Mouse (Mus musculus) kidney, embryonic 16.5 days (tissue): ENCODE measurements at regions not wholly inside any gene's neighbourhood (a gene's known extent, or its start where the extent isn't known, plus 50 kb on each side); places are given as distances from the start of the nearest gene placed in this dataset.
"Not testable (repeated sequence)": the region's sequence is repeated elsewhere in the genome, so short reads cannot be mapped to it uniquely, and the experiment has no call there.

Experiments
- ATAC-seq: fragments of 200-750 bp; cut with Nextera tagmentation; 2 replicates; pipeline ENCODE4 v1.8.0; 2017; ENCODE audit warnings: moderate TSS enrichment; ENCODE audit not compliant: low FRiP score, low TSS enrichment
- H3K27ac ChIP-seq: fragments of 300-500 bp; sonication (generic); 2 replicates; pipeline ENCODE4 v1.5.1; 2014; ENCODE audit warnings: low read length
- H3K27me3 ChIP-seq: fragments of 300-500 bp; sonication (generic); 2 replicates; pipeline ENCODE4 v1.6.1; 2014; ENCODE audit warnings: low read length, control low read depth, mixed read lengths; ENCODE audit not compliant: insufficient read depth
- H3K36me3 ChIP-seq: fragments of 300-500 bp; sonication (generic); 2 replicates; pipeline ENCODE4 v1.6.1; 2014; ENCODE audit warnings: low read length, control low read depth, mixed read lengths; ENCODE audit not compliant: insufficient read depth
- H3K4me1 ChIP-seq: fragments of 300-500 bp; sonication (generic); 2 replicates; pipeline ENCODE4 v1.6.1; 2014; ENCODE audit warnings: low read length, control low read depth, mixed read lengths; ENCODE audit not compliant: insufficient read depth
- H3K4me2 ChIP-seq: fragments of 300-500 bp; sonication (generic); replicated peaks from 2 replicates; pipeline ENCODE4 v1.6.1; 2014; ENCODE audit warnings: low read depth, low read length
- H3K4me3 ChIP-seq: fragments of 300-500 bp; sonication (generic); 2 replicates; pipeline ENCODE4 v1.5.1; 2014; ENCODE audit warnings: mild to moderate bottlenecking, low read length
- H3K9ac ChIP-seq: fragments of 300-500 bp; sonication (generic); replicated peaks from 2 replicates; pipeline ENCODE4 v1.6.1; 2014; ENCODE audit warnings: low read length
- H3K9me3 ChIP-seq: fragments of 300-500 bp; sonication (generic); 2 replicates; pipeline ENCODE4 v1.6.1; 2016; ENCODE audit warnings: low read length, control low read depth
- WGBS: fragments of 180-500 bp; shearing (Covaris S2); extraction: QIAGEN DNeasy Blood & Tissue Kit; methylation state at CpG from one replicate; pipeline ENCODE4 v1.1.7; 2014; 5-methylcytosine and 5-hydroxymethylcytosine counted together

DNA sequence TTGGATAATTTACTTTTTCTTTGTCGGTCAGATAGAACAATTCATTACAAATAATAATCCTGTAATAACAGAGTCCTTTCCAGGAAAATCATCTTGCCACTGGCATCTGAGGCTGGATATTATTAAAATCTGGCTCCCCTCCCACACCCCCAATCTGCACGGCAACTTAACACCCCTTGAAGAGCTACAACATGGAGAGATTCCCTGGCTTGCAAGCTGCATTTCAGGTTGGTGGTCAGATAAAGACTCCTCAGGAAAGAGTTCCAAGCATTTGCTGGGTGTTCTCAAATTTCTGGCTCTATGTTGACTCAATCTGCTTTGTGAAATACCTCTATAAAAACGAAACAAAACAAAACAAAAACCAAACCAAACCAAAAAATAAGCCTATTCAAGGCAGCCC lies 93.8 kb upstream of the Cnksr3 start:
- H3K36me3 ChIP-seq, H3K27ac ChIP-seq, H3K27me3 ChIP-seq, H3K4me1 ChIP-seq, H3K9me3 ChIP-seq, H3K9ac ChIP-seq, ATAC-seq, H3K4me3 ChIP-seq, H3K4me2 ChIP-seq: not testable (repeated sequence)
- WGBS, result 45% methylated on average over 3 of the region's 3 CpGs

DNA sequence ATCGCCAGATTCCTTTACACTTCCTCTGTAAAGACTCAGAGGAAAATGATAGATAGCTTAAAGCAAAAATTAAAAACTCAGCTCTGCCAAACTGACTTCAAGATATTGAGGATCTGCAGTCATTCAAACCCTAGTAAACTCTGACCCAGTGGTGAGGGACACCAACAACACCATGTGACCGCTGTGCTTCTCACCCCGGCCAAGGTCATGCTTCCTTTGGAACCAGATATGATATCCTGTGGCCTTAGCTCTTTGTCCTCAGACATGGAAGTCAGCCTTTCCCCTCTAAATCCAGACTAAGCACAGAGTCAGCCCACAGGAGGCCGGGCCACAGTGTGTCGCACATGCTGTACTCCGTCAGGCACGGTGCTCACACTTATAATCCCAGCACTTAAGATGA lies 86.3 kb upstream of the Cnksr3 start:
- no peaks in the 10 kb centered on the region for H3K9me3 ChIP-seq
- H3K4me1 ChIP-seq, result no peaks in the 10 kb centered on the region; the same call in 1 of the 2 replicates
- H3K4me3 ChIP-seq, result no peak overlapping the region
- H3K9ac ChIP-seq, result no peak overlapping the region
- H3K27ac ChIP-seq, result no peak overlapping the region
- H3K36me3 ChIP-seq, result no peaks in the 10 kb centered on the region
- no peak overlapping the region for H3K4me2 ChIP-seq
- WGBS, result 75% methylated on average over 7 of the region's 7 CpGs
- no peaks in the 10 kb centered on the region for H3K27me3 ChIP-seq
- ATAC-seq, result no peak

DNA sequence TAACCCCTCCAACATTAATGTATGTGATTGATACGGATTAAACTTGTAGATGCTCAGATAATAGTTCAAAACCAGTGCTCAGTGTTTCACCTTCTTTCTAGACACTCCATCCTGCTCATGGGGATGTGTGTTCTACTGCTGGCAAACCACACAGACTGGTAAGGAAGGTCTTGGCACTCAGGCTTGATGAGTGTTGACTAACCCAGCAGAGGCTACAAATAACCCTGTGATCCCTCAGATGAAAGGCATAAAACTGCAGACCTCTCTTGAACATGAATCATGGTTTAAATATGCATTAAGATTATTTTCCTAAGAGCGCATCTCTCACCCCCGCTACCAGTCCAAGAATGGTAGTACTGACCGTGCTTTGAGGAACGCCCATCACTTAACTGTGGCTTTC lies 83.9 kb upstream of the Cnksr3 start:
- H3K9me3 ChIP-seq, result no peaks in the 10 kb centered on the region
- no peak overlapping the region for H3K4me2 ChIP-seq
- no peak overlapping the region for H3K9ac ChIP-seq
- H3K27me3 ChIP-seq, result no peaks in the 10 kb centered on the region
- no peaks in the 10 kb centered on the region for H3K36me3 ChIP-seq
- no peak overlapping the region for H3K27ac ChIP-seq
- H3K4me1 ChIP-seq, result peaks cover 6% of the 10 kb centered on the region; the same call in 1 of the 2 replicates
- ATAC-seq, result no peak
- 95% methylated on average over 5 of the region's 5 CpGs for WGBS
- no peak overlapping the region for H3K4me3 ChIP-seq

DNA sequence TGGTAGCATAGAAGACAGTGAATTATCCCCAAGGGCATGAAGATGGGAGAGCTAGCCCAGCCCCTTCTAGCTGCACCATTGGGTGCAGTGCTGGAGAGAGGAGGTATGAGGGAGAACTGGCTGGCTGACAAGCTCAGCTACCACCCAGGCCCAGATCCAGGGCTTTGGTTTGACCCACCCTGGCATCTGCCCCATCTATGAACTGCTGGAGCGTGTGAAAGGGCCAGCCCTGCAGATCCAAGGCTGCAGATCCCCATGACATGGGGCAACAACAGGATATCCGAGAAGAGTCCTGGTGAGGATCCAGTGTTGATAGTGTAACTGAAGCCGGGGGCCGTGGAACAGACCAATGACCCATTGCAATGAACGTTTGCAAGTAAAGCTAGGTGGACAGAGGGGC lies 81.2 kb upstream of the Cnksr3 start:
- no peaks in the 10 kb centered on the region for H3K9me3 ChIP-seq
- peak; percentile 90 for ATAC-seq
- 17% methylated on average over 5 of the region's 5 CpGs for WGBS
- no peak overlapping the region for H3K27ac ChIP-seq
- H3K36me3 ChIP-seq, result no peaks in the 10 kb centered on the region
- peaks cover 14% of the 10 kb centered on the region for H3K4me1 ChIP-seq
- no peaks in the 10 kb centered on the region for H3K27me3 ChIP-seq
- no peak overlapping the region for H3K9ac ChIP-seq
- no peak overlapping the region for H3K4me3 ChIP-seq
- no peak overlapping the region for H3K4me2 ChIP-seq

DNA sequence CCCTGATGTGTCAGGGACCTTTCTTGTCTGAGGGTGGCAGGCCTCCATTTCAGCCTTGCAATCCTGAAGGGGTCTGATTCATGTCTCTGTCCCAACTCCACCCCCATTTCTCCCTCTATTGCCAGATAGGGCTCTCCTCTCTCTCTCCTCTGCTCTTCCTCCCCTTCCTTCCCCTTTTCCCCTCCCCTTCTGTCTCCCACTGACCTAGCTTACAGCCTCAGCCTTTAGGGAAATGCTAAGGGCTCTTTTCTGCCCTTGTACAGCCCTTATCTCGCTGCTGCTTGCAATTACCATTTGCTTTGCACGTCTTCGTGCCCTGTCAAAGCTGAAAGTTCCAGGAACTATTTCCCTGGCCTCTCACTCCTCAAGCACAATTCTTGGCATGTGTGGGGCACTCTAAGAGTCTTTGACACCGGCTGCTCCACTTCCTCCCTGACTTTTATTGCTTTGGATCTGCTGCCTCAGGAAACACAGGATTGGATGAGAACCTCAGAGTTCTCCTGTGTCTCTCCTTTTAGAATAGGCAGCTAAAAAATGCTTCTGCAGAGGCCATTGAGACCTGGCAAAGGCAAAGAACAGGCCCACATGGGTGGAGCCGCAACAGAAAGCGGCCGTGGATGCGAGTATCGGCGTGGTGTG lies 77.9 kb upstream of the Cnksr3 start:
- no peaks in the 10 kb centered on the region for H3K36me3 ChIP-seq
- peak; percentile 16; the same call in 1 of the 2 replicates for ATAC-seq
- H3K27ac ChIP-seq, result peak overlapping the region; percentile 78
- peaks cover 14% of the 10 kb centered on the region for H3K4me1 ChIP-seq
- no peaks in the 10 kb centered on the region for H3K27me3 ChIP-seq
- H3K9ac ChIP-seq, result no peak overlapping the region
- no peak overlapping the region for H3K4me2 ChIP-seq
- H3K4me3 ChIP-seq, result no peak overlapping the region
- WGBS, result 45% methylated on average over 10 of the region's 10 CpGs
- H3K9me3 ChIP-seq, result peaks cover 3% of the 10 kb centered on the region; the same call in 1 of the 2 replicates

DNA sequence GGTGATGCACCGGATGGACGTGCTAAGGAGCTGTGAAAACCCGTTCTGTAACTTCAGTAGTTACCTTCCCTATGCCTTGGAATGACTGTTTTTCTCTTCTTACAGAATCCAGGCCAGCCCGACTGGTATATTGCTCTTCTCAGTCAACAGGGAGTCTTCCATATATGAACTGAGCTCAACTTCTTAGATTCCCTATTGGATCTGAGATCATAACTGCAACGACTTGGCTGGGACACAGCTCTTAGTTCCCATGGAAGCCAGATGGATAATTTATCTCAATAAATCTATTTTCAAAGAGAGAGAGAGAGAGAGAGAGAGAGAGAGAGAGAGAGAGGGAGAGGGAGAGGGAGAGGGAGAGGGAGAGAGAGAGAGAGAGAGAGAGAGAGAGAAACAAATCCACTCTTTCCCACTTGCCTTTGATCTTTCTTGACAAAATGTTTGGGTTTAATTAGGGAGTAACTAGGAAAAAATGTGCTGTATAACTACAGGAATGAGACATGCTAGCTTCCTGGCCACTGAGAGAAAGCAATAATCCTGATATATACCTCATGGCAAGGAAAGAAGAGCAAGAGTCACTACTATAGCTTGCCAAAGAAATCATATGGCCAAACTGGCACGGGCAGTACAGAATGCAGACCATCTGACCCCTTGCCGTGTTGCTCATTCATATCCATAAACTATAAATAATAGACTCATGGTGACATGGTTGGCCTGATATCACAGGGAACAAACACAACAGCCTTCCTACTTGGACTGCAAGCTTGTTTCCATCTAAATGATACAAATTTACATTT lies 73.3 kb upstream of the Cnksr3 start:
- ATAC-seq, result peak; percentile 67
- 73% methylated on average over 7 of the region's 7 CpGs for WGBS

DNA sequence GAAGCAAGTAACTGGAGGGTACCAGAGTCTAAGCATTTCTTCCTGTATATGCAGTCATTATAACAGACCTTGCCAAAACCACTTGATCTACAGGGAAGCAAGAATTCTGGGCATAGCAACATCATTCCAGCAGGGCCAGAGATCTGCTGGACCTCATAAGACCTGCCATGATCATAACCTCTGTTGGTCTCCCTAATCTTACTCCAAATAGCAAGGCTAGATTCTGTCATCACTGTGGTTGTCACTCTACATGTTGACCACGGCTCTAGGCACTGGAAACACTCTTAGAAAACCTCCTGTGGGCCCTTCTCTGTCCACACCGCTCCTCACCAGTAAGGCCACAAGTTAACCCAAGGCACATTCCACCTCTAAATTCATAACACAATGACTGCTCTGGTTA lies 68.4 kb upstream of the Cnksr3 start:
- ATAC-seq, result no peak
- 90% methylated on average over 2 of the region's 2 CpGs for WGBS

More for the DNA sequence above, 73.3 kb upstream of the Cnksr3 start:
- H3K9me3 ChIP-seq, result peaks cover 3% of the 10 kb centered on the region; the same call in 1 of the 2 replicates
- H3K4me1 ChIP-seq, result peaks cover 7% of the 10 kb centered on the region
- H3K27ac ChIP-seq, result peak overlapping the region; percentile 61
- no peaks in the 10 kb centered on the region for H3K27me3 ChIP-seq
- H3K36me3 ChIP-seq, result no peaks in the 10 kb centered on the region
- no peak overlapping the region for H3K9ac ChIP-seq
- no peak overlapping the region for H3K4me2 ChIP-seq
- H3K4me3 ChIP-seq, result no peak overlapping the region

DNA sequence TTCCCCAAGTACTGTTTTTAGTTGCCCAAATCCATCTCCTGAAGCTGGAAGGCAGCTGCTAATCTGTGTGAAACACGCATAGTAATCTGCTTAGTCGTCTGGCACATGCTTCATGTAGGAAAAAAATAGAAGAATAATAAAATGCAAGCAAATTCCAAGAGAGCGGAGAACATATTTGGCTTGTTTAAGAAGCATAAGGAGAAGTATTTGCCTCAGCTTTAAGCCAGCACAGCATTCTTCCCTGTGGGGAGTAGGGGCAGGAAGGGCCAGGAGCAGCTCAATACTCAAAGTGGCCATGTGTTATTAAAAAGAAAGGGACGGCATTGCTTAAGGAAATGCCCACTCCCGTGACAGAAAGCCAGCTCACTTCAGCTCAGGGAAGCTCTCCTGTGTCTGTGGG lies 66.8 kb upstream of the Cnksr3 start:
- no peak overlapping the region for H3K4me3 ChIP-seq
- no peaks in the 10 kb centered on the region for H3K27me3 ChIP-seq
- WGBS, result 47% methylated on average over 5 of the region's 5 CpGs
- peak; percentile 27; the same call in 1 of the 2 replicates for ATAC-seq
- H3K4me2 ChIP-seq, result no peak overlapping the region
- no peaks in the 10 kb centered on the region for H3K36me3 ChIP-seq
- peak overlapping the region; percentile 36; the same call in 1 of the 2 replicates for H3K27ac ChIP-seq
- no peaks in the 10 kb centered on the region for H3K4me1 ChIP-seq
- no peak overlapping the region for H3K9ac ChIP-seq
- no peaks in the 10 kb centered on the region for H3K9me3 ChIP-seq

More for the DNA sequence above, 68.4 kb upstream of the Cnksr3 start:
- H3K4me1 ChIP-seq, result no peaks in the 10 kb centered on the region
- no peaks in the 10 kb centered on the region for H3K9me3 ChIP-seq
- H3K27ac ChIP-seq, result no peak overlapping the region
- H3K36me3 ChIP-seq, result no peaks in the 10 kb centered on the region
- no peaks in the 10 kb centered on the region for H3K27me3 ChIP-seq
- no peak overlapping the region for H3K4me3 ChIP-seq
- H3K4me2 ChIP-seq, result no peak overlapping the region
- no peak overlapping the region for H3K9ac ChIP-seq

DNA sequence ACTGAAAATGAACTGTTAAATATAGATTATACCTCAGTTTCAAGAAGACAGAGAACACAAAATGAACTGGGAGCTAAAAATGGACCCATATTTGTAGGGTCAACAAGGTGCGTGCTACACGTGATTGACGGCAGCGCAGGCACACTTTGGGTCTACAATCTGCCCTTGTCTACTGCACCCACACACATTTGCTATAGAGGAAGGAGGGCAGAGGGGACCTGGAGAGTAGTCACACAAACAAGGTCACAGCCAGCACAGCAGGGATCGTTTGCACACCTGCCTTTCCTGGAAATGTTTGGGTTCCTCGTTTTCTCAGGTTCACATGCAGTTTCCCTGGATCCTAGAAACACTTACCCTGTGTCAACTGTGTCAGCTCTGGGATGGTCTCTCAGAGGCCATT lies 63.3 kb upstream of the Cnksr3 start:
- WGBS, result 71% methylated on average over 6 of the region's 6 CpGs

DNA sequence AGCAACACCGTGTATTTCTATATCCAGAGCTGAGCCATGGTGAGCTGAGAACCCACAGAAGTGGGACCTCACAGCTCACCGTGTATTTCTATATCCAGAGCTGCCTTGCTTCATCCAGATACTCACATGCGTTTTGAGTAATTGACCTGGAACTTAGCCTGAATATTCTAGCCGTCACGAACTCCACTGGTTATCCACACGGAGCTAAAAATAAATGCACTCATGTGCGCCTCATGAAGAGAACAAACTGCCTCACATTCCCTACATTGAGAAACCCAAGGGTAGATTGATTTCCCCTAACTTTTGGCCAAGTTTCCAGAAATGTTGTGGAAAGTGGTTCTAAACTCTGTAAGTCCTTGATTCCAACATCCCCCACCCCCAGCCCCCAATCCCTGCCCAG lies 62.4 kb upstream of the Cnksr3 start:
- Histone ChIP-seq H3K4me2 (no peak overlapping the region), H3K9me3 (no peaks in the 10 kb centered on the region), H3K27me3 (no peaks in the 10 kb centered on the region), H3K4me1 (peaks cover 2% of the 10 kb centered on the region; the same call in 1 of the 2 replicates), H3K9ac (no peak overlapping the region), H3K36me3 (no peaks in the 10 kb centered on the region), H3K4me3 (no peak overlapping the region), H3K27ac (no peak overlapping the region)
- no peak for ATAC-seq
- WGBS, result 67% methylated on average over 7 of the region's 7 CpGs

More for the DNA sequence above, 63.3 kb upstream of the Cnksr3 start:
- Histone ChIP-seq H3K4me2 (no peak overlapping the region), H3K9ac (no peak overlapping the region), H3K27me3 (no peaks in the 10 kb centered on the region), H3K27ac (no peak overlapping the region), H3K36me3 (no peaks in the 10 kb centered on the region), H3K4me3 (no peak overlapping the region), H3K9me3 (no peaks in the 10 kb centered on the region), H3K4me1 (no peaks in the 10 kb centered on the region)
- no peak for ATAC-seq
